Mouse (Mus musculus) spleen, adult 12 weeks (tissue): ENCODE results near the gene Msantd1.

ENCODE experiments used
- DNase-seq: peaks from one replicate; pipeline ENCODE4 v3.0.0; 2022; ENCODE audit warnings: low spot score

Msantd1 gene

DNA sequence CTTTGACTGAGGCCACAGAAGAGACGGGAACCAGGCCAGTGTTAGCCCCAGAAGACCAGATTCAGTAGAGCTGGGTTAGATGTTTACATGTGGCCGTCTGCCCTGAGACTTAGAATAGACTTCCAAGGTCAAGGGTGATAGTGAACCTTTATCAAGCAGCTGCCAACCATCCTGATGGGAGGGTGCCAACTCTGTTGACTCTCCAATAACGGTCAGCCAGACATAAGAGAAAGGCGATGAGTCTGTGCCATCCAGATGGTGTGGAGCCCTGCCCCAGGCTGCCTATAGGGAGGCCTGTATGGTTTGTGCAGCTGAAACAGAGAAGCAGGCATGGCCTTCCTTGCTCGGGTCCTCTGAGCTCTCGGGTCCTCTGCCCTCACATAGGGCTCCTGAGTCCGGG is 16.7 kb downstream of the Msantd1 start:
- peak; percentile 72 for DNase-seq

DNA sequence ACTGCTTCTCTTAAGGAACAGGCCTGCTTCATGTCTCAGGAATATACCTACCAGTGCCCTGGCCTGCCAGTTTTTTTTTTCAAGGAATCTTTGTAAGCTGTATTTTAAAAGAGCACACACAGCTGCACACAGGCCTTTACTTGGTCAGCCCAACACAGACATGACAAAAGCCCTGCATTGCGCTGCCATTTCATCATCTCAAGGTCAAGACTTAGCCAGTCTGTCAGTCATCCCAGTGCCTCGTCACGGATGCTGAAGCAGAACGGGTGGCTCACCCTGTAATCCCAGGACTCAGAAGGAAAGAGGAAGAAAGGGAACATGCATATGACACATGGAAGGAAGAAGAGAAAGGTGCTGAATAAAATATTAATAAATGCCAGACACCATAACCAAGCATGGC is 19.8 kb downstream of the Msantd1 start:
- DNase-seq = no peak

DNA sequence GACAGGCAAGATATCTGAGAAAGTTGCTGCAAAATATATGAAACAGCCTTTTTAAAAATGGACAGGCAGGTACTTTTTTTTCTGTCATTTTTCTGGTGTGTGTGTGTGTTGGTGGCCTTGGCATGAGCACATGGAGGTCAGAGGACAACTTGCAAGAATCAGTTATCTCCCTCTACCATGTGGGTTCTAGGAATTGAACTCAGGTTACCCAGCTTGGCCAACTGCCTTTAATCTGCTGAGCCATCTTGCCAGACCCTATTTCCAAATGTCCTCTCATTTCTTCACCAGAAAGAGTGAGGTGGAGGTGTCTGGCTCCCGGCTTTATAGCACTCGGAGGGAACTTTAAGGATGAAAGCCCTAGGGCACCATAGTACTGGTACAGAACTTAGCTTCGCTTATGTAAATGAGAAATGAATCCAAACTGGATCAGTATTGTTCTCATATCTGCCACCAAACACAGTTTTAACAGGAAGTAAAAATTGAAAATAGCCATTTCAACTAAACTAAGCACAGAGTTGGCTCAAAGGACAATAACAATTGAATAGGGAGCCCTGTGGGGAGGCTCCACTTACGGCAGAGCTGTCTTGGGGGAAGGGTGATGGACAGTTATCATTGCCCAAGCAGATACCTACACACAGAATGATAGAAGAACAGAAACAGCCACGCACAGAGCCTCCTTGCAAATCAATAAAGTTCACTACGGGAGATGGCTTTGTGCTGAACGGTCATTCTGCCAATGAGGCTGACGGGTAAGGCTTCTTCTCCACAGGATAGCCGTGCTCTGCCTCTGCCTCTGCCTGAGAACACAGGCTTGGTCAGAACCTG is 22.6 kb downstream of the Msantd1 start:
- DNase-seq = no peak

DNA sequence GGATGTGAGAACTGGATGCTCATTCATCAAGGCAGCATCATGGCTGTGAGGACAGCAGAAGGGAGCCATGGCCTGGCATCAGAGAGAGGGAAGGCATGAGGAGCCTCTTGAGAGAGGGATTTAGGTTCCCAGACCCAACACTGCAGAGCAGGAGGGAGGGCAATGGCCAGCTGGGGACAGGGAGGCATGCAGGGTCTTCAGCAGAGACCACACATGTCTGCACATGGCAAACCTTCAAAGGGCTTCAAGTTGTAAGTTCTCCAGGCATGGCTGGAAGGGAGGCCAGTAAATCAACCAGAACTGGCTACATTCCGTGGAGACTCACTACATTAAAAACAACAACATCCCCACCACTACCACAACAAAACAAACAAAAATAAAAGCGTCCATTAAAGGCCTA is 23.3 kb downstream of the Msantd1 start:
- no peak for DNase-seq

DNA sequence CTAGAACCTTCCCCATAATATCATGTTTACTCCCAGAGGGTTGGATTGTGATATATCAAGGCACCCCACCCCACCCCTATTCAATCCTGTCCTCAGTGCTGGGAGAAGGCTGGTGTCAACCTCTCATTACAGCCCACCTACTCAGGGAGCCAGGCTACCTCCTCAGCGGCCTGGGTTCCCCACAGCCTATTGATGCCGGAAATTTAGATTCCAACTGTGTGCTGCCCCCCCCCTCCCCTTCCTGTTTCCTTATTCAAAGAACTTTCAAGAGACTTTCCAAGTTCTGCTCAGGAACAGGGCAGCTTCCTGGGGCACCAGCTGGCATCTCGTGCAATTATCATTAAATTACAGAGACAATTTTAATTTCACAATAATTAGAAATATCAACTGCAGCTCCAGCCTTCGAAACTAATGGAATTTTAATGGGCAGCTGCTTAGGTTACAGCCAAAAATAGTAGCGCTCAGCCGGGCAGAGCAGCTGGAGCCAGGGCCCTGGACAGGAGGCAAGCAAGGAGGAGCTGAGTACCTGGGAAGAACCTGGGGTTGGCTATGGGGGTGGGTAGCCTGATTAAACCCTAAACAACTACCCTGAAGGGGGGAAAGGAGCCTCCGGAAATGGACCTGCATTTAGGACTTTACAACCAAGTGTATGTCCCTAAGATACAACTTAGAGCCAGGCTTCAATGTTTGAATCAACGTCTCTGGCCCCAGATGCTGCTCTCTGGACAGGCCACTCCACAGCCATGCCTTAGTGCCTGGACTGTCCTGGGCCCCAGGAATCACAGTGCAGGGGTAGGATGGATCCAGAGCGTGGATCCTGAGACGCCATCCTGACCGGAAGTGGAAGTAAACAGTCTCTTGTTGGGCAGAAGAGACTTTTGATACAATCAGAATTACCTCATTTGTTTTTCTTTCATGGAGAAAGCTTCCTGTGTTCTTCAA is 24.0 kb downstream of the Msantd1 start:
- no peak for DNase-seq

DNA sequence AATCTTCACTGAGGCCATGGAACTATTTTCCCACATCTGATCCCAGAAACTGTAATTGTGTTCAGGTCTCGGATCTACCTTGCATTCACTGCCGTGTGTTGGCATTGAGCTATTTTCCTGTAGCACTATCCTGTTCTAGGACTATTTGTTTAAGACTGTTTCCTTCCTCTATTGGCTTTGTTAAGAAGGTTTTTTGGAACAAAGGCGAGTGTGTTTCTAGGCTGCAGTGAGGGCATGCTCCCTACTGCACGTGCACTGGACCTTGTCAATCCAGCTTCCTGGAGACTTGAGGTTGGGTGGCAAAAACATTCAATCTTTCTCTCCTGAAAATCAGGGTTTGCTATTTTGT is 24.6 kb downstream of the Msantd1 start:
- DNase-seq = no peak

DNA sequence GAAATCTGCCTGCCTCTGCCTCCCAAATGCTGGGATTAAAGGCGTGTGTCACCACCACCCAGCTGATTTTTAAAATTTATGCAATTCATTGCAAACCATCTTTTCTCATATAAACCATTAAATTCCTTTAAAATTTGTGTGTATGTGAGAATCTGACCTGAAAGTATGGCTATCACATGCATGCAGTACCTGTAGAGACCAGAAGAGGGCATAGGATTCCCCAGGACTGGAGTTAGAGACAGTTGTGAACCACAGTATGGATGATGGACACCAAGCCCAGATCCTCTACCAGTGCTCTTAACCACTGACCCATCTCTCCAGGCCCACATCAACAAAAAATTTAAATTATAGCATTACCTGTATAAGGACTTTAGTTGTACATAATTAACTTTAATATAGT is 25.6 kb downstream of the Msantd1 start:
- DNase-seq = no peak

DNA sequence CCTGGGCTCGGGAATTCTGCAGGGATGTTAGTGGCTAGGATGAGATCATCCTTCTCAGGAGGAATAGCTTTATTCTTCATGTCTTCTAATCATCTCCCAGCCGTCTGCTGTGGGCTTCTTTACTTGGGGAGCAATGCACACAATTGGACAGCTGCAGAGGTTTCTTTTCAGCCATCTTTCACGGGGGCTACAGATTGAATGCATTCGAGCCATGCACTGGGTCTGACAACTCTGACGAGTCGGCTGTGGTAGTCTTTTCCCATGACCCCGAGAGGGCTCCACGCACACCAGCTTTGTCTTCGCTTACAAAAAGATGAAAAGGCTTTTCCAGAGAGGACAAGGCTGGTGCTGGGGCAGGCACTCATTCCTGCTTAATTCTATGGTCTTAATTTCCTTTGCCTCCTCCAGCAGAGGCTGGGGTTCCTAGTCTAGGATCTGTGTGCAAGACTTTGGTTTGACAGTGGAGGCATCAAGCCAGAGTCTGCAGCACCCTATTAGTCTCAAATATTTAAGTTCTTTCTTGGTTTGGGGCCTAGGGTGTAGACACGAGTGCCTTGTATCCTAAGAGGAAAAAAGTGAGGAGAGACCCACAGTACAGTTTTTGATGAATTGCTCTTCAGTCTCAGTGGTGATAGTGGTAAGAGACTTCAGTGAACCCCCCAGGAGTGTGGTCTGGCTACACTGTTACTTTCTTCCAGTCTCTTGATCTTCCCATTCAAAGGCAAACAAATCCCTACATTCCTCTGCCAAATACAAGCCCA is 34.1 kb downstream of the Msantd1 start:
- DNase-seq = no peak

DNA sequence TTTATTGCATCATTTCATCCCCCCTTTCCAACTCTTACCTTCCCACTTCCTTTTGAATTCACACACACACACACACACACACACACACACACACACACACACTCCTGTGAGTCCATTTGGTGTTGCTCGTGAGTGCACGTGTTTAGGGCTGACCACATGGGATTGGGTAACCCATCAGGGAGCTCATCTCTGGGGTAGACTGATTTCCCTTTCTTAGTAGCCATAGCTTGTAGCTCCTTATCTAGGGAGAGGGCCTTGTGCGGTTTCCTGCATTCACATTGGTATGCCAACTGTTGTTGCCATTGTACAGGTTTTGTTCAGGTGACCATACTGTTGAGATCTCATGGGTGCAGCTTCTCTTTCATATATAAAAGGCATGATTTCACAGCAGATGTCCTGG is 35.6 kb downstream of the Msantd1 start:
- DNase-seq = no peak

DNA sequence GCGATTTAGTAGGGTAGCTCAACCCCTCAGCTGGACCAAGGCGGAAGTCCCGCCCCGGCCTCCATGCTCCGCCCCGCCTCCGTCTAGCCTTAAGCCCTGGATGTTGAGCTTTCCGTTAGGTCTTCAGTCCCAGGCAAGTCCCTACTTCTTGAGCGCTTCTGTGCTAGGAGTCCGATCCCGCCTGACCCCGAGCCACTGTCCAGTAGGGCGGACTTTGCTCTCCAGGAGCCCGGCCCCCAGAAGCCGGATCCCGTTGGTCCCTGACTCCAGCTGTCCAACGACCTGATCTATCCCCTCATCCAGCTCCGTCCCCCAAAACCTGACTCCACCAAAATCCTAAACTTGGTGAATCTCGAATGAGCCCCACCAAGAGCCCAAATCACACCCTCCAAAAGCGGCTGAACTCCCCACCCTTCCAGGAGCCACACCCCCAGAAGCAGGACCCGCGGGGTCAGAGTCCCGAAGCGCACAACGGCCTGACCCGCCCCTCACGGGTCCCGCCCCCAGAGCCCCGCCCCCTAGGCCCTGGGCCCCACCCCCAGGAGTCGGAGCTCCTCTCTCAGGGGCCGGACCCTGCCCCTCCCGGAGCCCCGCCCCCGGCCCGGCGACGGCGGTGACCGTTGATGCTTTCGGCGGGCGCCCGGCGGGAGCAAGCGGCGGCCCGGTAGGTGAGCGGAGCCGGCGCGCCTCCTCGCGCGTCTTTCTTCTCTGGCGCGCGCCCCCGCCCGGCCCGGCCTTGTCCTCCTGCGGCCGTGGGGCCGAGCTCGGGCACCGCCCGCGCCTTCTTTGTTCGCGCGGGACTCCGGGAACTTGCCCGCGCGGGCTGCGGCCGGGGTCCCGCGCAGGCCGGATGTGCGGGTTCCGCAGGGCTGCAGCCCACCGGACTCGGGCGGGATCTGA is 41.3 kb downstream of the Msantd1 start, which contains the start of gene Rgs12:
Rgs12 (plus strand) TSS at position 585 of the 900 bp plus-strand sequence.
- DNase-seq = peak; percentile 84

DNA sequence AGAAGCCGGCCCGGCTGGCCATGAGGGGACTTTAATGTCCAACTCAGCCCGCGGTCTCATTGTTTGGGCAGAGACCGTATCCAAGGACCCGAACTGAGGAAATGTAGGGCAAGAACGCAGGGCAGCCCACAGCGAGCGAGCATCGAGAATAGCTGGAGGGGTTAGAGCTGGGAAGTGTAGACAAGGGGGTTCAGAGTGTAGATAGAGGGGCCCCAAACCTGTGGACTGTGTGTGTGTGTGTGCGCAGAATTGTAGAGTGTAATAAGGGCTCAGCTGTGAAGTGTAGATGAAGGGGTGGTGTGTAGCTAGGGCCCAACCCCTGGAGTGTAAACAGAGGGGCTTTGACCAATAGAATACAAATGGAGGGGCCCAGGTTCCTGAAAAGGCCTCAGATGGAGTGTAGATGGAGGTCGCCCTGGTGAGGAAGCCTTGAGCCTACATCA is 42.0 kb downstream of the Msantd1 start:
- DNase-seq = no peak

DNA sequence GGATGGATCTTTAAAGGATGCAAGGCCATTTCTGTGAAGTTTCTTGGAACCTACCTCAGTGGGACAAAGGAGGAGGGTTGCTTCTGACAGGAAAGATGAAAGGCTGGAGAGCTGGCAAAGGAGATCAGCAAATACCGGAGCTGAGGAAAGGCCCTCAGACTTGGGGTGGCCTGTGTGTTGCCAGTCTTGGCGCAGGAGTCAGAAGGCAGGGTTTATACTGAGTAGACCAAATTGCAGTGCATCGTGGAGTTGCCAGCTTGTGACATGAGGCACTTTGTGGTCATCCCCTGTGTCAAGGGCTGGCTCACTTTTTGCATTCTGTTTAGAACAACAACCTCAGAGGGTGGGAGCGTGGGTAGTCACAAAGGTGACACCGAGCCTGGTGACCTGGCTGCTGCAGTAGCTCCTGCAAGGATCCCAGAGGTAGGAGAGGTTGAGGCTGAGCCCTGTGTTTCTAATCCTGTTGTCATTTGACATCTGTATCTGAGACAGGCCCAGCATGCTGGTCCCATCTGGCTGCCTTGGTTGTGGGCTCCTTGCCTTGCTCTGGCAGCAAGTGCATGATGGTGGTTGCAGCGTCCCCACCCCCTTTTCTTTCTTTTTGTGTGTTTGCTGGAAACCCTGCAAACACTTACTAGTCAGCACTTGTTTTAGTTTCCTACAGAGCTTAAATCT is 42.8 kb downstream of the Msantd1 start:
- no peak for DNase-seq

DNA sequence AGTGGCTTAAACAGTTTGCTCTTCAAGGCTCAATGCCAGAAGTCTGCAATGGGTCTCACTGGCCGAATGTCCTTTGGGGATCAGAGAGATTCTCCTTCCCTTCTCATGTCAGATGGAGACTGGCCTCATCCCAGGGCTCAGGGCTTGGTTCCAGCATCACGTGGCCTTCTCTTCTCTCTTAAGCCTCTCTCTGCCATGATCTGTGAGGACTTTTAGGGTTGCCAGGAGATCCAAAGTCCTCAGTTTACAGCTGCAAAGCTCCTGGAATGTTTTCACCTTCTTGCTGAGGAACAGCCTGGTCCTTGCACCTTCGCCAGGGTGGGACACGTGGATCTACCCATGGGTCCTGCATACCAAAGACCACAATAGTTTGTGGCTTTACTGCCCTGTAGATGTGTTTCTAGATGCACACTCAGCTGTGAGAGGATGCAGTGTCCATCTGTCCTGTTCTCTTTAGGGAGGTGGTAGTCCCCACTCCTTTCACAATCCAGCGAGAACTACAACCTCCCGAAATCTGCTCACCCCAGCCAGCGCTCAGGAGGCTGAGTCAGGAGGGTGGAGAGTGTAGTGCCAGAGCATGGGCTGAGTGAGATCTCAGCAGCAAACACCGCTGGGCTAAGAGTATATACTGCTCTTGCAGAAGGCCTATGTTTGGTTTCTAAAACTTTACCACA is 43.5 kb downstream of the Msantd1 start:
- DNase-seq = no peak

DNA sequence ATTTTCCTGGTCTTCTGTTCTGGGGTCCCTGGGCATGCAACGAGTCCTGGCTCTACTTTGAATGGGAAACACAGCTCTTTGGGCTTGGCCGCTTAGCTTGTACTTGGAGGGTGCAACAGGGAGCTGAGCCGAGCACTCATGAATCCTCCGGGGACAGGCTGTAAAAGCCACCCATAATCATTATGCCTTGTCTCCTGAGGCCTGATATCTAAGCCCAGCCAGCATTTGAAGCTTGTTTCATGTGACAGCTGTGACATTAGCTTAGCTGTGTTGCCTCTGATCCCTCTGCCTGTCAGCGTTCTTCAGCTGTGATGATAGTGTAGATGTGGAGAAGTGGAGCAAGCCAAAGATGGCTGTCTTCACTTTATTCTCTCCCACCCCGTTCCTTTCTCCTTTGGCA is 46.7 kb downstream of the Msantd1 start:
- no peak for DNase-seq

DNA sequence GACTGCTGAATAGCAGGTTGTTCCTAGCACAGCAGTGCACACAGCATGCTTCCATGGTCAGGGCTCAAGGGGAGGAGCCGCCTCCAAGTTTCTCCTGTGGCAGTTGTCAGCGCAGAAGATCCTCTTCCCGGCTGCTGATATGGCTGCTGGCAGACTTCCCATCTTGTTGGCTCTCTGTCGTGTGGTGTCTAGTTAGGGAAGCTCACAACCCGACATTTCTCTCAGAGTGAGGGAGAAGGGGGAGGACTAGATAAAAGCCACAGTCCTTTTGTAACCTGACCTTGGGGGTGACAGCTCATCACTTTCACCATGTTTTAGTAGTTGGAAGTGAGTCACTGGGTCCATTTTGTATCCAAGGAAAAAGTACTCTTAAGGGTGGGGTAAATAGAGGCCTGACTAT is 47.8 kb downstream of the Msantd1 start:
- no peak for DNase-seq

DNA sequence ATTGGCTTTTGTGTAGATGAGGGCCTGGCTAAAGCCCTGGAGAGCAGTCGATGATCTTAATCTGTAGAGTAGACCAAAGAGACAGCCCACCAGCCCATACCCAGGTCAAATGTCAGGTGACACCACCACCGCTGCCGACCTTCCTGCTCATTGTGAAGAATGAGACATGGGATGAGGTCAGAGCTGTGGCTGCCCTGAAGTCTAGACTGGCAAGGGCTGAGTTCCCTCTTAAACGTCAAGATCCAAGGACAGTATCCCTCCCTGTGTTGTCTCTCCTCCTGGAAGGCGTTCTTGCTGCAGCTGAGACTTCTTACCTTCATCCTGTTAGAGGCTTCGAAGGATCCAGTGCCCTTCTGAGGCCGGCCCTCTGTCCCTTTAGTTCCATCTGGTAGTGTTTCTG is 48.3 kb downstream of the Msantd1 start:
- no peak for DNase-seq

DNA sequence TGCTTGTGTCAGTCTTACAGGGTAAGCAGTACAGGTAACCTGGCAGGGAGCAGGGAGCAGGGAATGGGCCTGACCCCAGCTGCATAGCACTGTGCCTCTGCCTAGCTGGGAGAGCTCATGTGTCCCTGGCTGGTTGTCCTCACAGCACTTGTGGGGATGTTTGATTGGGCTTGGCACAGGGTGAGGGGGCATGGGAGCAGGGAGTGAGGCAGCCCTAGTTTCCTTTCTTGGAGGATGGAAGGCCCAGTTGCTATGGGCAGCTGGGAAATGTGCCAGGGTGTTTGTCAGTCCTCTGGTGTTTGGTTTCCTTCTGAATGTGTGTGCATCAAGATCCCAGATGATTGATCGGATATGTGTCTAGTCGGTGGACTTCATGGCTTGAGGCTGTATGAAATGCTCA is 49.2 kb downstream of the Msantd1 start:
- DNase-seq = no peak

DNA sequence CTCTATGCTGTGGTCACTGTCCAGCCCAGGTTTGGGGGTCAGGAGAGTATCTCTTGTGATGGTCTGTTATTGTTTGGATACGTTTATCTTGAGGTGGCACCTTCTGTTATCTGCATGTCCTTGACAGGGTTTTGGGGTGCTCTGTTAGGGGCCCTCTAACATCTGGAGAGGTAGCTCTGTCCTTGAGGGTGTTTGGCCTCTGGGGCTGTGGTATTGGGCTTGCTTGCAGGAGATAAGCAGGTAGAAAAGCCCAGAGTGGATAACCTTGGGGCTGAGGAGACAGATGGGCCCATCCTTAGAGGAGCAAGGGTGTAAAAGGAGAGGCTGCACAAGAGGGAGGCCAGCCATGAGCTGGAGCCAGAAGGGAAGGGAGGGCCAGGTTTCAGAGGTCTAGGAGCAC is 52.2 kb downstream of the Msantd1 start:
- DNase-seq = no peak

DNA sequence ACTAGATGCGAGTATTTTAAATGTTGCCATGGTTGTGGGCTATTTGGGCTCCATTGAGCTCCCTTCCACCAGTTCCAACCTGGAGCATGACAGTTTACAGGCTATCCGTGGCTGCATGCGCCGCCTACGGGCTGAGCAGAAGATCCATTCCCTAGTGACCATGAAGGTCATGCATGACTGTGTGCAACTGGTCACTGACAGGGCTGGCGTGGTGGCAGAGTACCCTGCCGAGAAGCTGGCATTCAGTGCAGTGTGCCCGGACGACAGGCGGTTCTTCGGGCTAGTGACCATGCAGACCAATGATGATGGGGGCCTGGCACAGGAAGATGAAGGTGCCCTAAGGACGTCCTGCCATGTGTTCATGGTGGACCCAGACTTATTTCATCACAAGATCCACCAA is 57.7 kb downstream of the Msantd1 start:
- DNase-seq = no peak

DNA sequence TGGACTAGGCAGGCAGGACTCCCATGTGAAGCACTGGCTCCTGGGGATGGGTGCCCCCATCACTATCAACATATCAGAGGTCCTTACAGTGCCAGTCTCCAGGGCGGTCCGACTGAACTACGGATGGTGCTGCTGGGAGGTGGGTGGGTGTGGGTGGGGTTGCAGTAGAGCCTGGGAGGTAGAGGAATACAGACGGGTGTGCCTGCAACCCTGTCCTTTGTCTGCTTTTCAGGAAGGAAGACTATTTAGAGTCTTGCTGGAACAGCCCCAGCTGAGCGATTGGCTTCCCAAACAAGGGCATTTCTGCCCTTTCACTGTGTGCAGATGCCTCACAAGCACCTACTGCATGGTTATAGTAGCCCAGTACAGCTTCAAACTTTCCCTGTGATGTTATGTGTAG is 60.6 kb downstream of the Msantd1 start:
- DNase-seq = no peak
